Mouse (Mus musculus) thymus, postnatal 36 days (tissue): ENCODE data around the gene Mtif2.

ENCODE experiments used
- DNase-seq, 2 experiments: peaks; one replicate each; pipeline ENCODE4 v3.0.0; 2022; ENCODE audit warnings: mixed read lengths in 2 of 2

Gene Mtif2

GRCm38 (mm10) chr11:29560452-29560851, 34.2 kb downstream of the Mtif2 start:
- DNase-seq, result no peak

- DNase-seq, result no peak
Measured at GRCm38 (mm10) chr11:29560990-29561389, 34.8 kb downstream of the Mtif2 start.

- DNase-seq, result no peak
Measured at GRCm38 (mm10) chr11:29563406-29563805, 37.2 kb downstream of the Mtif2 start.

- DNase-seq, result no peak
Measured at GRCm38 (mm10) chr11:29571536-29571935, 45.3 kb downstream of the Mtif2 start.

GRCm38 (mm10) chr11:29572656-29573055, 46.4 kb downstream of the Mtif2 start:
- no peak for DNase-seq

GRCm38 (mm10) chr11:29579610-29580009, 53.4 kb downstream of the Mtif2 start:
- no peak for DNase-seq
